Mouse (Mus musculus) MEL (cell line): ENCODE results near the gene 1110008L16Rik.

Experiments
- BHLHE40 ChIP-seq: IDR thresholded peaks from 2 replicates; pipeline ENCODE4 v1.6.1; 2012; ENCODE audit warnings: low read depth, mild to moderate bottlenecking, inconsistent platforms, low read length, improper control_type of control experiment, borderline replicate concordance
- CTCF ChIP-seq, 3 experiments: IDR thresholded peaks in 2 of 3; conservative IDR thresholded peaks in 1 of 3; 2 replicates each; pipeline ENCODE4 v1.5.1; 2011 to 2012; ENCODE audit warnings: low read length in 3 of 3, low read depth in 2 of 3, mild to moderate bottlenecking in 2 of 3, improper control_type of control experiment in 1 of 3, inconsistent platforms in 1 of 3, mixed read lengths in 1 of 3, moderate library complexity in 1 of 3; ENCODE audit not compliant: control insufficient read depth in 1 of 3, insufficient read depth in 1 of 3, poor library complexity in 1 of 3, severe bottlenecking in 1 of 3
- E2F4 ChIP-seq: IDR thresholded peaks from 2 replicates; pipeline ENCODE4 v1.6.1; 2011; ENCODE audit warnings: low read depth, low read length, improper control_type of control experiment, borderline replicate concordance
- ELF1 ChIP-seq: IDR thresholded peaks from 2 replicates; pipeline ENCODE4 v1.6.1; 2014; ENCODE audit warnings: low read depth, mild to moderate bottlenecking, inconsistent platforms, low read length, improper control_type of control experiment, moderate library complexity
- EP300 ChIP-seq, 2 experiments: IDR thresholded peaks; 2 replicates each; pipeline ENCODE4 v1.6.1; 2011; ENCODE audit warnings: improper control_type of control experiment in 2 of 2, low read length in 2 of 2, low read depth in 1 of 2, mild to moderate bottlenecking in 1 of 2
- KAT2A ChIP-seq: conservative IDR thresholded peaks from 2 replicates; pipeline ENCODE4 v1.6.1; 2012; ENCODE audit warnings: low read depth, low read length, improper control_type of control experiment, inconsistent platforms
- MAFK ChIP-seq: IDR thresholded peaks from 2 replicates; pipeline ENCODE4 v1.6.1; 2011; ENCODE audit warnings: low read depth, mild to moderate bottlenecking, low read length, improper control_type of control experiment, borderline replicate concordance
- MXI1 ChIP-seq: IDR thresholded peaks from 2 replicates; pipeline ENCODE4 v1.6.1; 2011; ENCODE audit warnings: mild to moderate bottlenecking, low read depth, low read length, improper control_type of control experiment
- NRF1 ChIP-seq: IDR thresholded peaks from 2 replicates; pipeline ENCODE4 v1.6.1; 2014; ENCODE audit warnings: low read depth, mild to moderate bottlenecking, inconsistent platforms, low read length, improper control_type of control experiment, moderate library complexity; ENCODE audit not compliant: poor library complexity, insufficient read depth, severe bottlenecking
- POLR2A ChIP-seq, 2 experiments: IDR thresholded peaks; 2 replicates each; pipeline ENCODE4 v1.6.1; 2011 to 2012; ENCODE audit warnings: low read length in 2 of 2, mild to moderate bottlenecking in 2 of 2, control low read depth in 1 of 2, improper control_type of control experiment in 1 of 2, low read depth in 1 of 2, moderate library complexity in 1 of 2; ENCODE audit not compliant: control insufficient read depth in 1 of 2, insufficient read depth in 1 of 2, poor library complexity in 1 of 2
- POLR2AphosphoS5 ChIP-seq: IDR thresholded peaks from 2 replicates; pipeline ENCODE4 v1.6.1; 2012; ENCODE audit warnings: low read depth, borderline replicate concordance, mild to moderate bottlenecking, inconsistent platforms, low read length, moderate library complexity, mixed read lengths
- RAD21 ChIP-seq: IDR thresholded peaks from 2 replicates; pipeline ENCODE4 v1.6.1; 2011; ENCODE audit warnings: mild to moderate bottlenecking, low read depth, low read length, improper control_type of control experiment
- ZNF384 ChIP-seq: IDR thresholded peaks from 2 replicates; pipeline ENCODE4 v1.6.1; 2012; ENCODE audit warnings: low read depth, mild to moderate bottlenecking, inconsistent platforms, low read length, improper control_type of control experiment

DNA sequence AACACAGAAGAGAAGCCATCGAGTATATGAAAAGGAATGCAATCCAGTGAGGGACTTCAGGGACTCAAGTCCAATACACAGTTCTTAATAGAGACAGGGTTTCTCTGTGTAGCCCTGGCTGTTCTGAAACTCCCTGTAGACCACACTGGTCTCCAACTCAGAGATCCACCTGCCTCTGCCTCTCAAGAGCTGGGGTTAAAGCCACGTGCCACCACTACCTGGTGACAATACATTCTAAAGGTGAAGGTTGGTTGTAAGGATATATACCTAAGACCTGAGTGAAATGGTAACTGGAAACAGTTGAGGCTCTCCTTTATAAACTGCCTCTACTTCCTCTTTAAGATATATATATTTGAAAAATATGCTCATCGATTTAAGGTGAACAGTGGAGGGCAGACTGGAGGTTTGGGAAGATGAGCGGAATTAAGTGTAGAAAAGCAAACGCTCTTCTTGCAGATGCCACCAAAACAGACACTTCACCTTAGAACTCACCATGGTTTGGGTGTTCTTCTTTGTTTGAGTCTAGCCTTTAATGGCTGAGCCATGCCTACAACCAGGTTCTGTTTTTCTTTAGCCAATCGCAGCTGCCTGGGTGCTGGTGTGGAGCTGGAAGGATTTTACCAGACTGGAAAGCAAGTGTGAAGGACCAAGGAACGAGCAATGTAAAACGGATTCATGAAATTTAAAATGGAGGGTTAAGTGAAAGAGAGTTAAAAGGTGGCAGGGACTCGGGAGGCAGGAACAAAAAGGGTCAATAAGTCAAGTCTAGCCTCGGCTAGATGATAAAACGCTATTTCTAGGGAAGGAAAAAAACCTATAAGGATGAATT, 2.3 kb downstream of the 1110008L16Rik start:
- TF ChIP-seq NRF1 (no peak), CTCF (IDR thresholded peaks at IDR 0.05 in 2 of 3, conservative IDR thresholded peaks at IDR 0.05 in 1 of 3; ENCODE audit: control insufficient read depth in 1 of 3, insufficient read depth in 1 of 3, low read depth in 2 of 3, low read length in 3 of 3, poor library complexity in 1 of 3, severe bottlenecking in 1 of 3) (no peak), POLR2A (IDR thresholded peaks at IDR 0.05; ENCODE audit: control insufficient read depth in 1 of 2, insufficient read depth in 1 of 2, low read depth in 1 of 2, low read length in 2 of 2, poor library complexity in 1 of 2) (no peak), MXI1 (peak; percentile 50), POLR2AphosphoS5 (no peak), KAT2A (no peak), EP300 (IDR thresholded peaks at IDR 0.05; ENCODE audit: low read depth in 1 of 2, low read length in 2 of 2) (no peak), ELF1 (no peak), E2F4 (no peak), RAD21 (no peak), MAFK (no peak), ZNF384 (no peak), BHLHE40 (no peak)
